Mouse (Mus musculus): ENCODE data around the gene Gm773.
"Not testable (repeated sequence)": the region's sequence is repeated elsewhere in the genome, so short reads cannot be mapped to it uniquely, and the experiment has no call there.

Gm773 gene

DNA sequence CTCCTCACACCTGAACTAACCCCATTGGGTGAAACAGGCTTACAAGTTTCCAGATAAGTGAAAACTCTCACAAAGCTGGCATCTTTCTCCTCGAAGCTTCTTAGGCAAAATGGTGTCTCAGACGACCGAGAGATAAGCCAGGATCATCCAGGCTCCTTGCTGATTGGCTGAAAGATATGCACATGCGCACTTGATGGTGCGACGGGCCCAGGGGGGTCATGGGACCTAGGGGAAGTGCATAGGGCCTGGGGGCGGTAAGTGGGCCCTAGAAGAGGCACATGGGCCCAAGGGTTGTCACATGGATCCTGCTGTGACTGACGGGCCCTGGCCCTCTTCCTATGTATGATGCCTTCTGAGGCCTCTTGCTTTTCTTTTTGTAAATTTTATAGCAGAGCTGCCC is at the start of gene Gm773:
Gm773 (minus strand) TSS at position 111 of the 400 bp plus-strand sequence.
- DNase-seq (ENCODE audit: low spot score in 2 of 2): no peak

DNA sequence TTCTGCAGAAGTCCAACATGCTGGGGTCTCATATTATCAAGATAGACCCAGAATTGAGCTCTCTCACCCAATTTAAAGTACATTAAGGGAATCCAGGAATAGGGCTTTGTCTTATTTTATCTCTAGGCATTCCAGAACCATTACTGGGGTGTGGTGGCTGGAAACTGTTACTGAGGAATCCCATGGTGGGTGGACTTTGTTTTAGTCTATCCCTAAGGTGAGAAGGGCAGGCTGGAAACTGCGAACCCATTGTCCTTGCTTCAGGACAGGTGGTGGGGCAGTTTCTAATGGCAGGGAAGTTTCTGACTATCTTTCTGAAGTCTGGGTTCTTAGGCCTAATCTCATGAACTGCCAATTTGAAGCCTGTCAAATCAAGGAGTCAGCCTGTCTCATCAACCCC is 26.2 kb downstream of the Gm773 start:
- DNase-seq (ENCODE audit: low spot score in 2 of 2): not testable (repeated sequence)

DNA sequence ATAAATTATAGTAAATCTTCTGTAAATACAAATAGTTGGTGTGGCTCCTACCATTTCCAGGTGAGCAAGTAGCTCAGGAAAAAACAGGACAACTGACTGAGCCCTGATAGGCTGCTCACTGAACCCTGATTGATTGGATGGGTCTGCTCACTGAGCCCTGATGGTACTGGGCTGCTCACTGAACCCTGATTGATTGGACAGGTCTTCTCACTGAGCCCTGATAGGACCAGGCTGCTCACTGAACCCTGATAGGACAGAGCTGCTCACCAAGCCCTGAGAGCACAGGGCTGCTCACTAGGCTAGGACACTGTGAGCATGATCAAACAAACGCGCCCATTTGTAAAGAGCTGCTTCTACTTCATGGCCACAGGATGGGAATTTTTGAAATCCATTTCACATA is 61.3 kb downstream of the Gm773 start:
- no peak for DNase-seq (ENCODE audit: low spot score in 2 of 2)
